Mouse (Mus musculus): ENCODE measurements around the gene Rab37. TPM values are rescaled to one million over a fixed set of nuclear protein-coding genes. Genes with fewer than 3 reads are reported as not detected.

Rab37 gene
- polyA plus RNA-seq, 1 experiment from 2014 or later: 0.57 TPM

- Histone ChIP-seq H3K27me3 (replicated peaks; ENCODE audit: control insufficient read depth, insufficient read depth, low read length) (no peaks in the 10 kb centered on the region), H3K4me1 (ENCODE audit: control insufficient read depth, insufficient read depth, low read length) (no peaks in the 10 kb centered on the region), H3K9ac (ENCODE audit: low read length) (no peak within 1 kb of the TSS), H3K36me3 (ENCODE audit: control insufficient read depth, insufficient read depth, low read length) (no peaks in the 10 kb centered on the region), H3K9me3 (replicated peaks; ENCODE audit: control insufficient read depth, low read length) (no peaks in the 10 kb centered on the region), H3K4me3 (ENCODE audit: low read depth, low read length) (no peak within 1 kb of the TSS), H3K27ac (ENCODE audit: low read depth, low read length) (no peak within 1 kb of the TSS), H3K4me2 (ENCODE audit: low read length) (no peak within 1 kb of the TSS)
- DNase-seq (ENCODE audit: low spot score) (no peak), ATAC-seq (no peak)
- 87% methylated on average over 8 of the region's 8 CpGs for WGBS
Observed at GRCm38 (mm10) chr11:115133800-115134199, 42.6 kb downstream of the Rab37 start, which contains the start of gene Cd300lf. Gene Cd300lf (minus strand): TSS chr11:115133992.

- H3K27me3 ChIP-seq (replicated peaks; ENCODE audit: control insufficient read depth, insufficient read depth, low read length): no peaks in the 10 kb centered on the region
- H3K4me2 ChIP-seq (ENCODE audit: low read length): no peak overlapping the region
- no peak overlapping the region for H3K27ac ChIP-seq (ENCODE audit: low read depth, low read length)
- no peak for DNase-seq (ENCODE audit: low spot score)
- H3K4me3 ChIP-seq (ENCODE audit: low read depth, low read length): no peak overlapping the region
- 87% methylated on average over 5 of the region's 5 CpGs for WGBS
- H3K9me3 ChIP-seq (replicated peaks; ENCODE audit: control insufficient read depth, low read length): no peaks in the 10 kb centered on the region
- H3K36me3 ChIP-seq (ENCODE audit: control insufficient read depth, insufficient read depth, low read length): no peaks in the 10 kb centered on the region
- H3K4me1 ChIP-seq (ENCODE audit: control insufficient read depth, insufficient read depth, low read length): no peaks in the 10 kb centered on the region
- H3K9ac ChIP-seq (ENCODE audit: low read length): no peak overlapping the region
- ATAC-seq: no peak
Observed at GRCm38 (mm10) chr11:115138597-115139262, 47.5 kb downstream of the Rab37 start.

- DNase-seq (ENCODE audit: low spot score) (no peak), ATAC-seq (no peak)
- no peaks in the 10 kb centered on the region for H3K4me1 ChIP-seq (ENCODE audit: control insufficient read depth, insufficient read depth, low read length)
- no peaks in the 10 kb centered on the region for H3K27me3 ChIP-seq (replicated peaks; ENCODE audit: control insufficient read depth, insufficient read depth, low read length)
- H3K9ac ChIP-seq (ENCODE audit: low read length): no peak overlapping the region
- 87% methylated on average over 2 of the region's 2 CpGs for WGBS
- no peak overlapping the region for H3K27ac ChIP-seq (ENCODE audit: low read depth, low read length)
- H3K9me3 ChIP-seq (replicated peaks; ENCODE audit: control insufficient read depth, low read length): no peaks in the 10 kb centered on the region
- no peak overlapping the region for H3K4me3 ChIP-seq (ENCODE audit: low read depth, low read length)
- H3K36me3 ChIP-seq (ENCODE audit: control insufficient read depth, insufficient read depth, low read length): no peaks in the 10 kb centered on the region
- no peak overlapping the region for H3K4me2 ChIP-seq (ENCODE audit: low read length)
Observed at GRCm38 (mm10) chr11:115141970-115142369, 50.7 kb downstream of the Rab37 start.

DNA sequence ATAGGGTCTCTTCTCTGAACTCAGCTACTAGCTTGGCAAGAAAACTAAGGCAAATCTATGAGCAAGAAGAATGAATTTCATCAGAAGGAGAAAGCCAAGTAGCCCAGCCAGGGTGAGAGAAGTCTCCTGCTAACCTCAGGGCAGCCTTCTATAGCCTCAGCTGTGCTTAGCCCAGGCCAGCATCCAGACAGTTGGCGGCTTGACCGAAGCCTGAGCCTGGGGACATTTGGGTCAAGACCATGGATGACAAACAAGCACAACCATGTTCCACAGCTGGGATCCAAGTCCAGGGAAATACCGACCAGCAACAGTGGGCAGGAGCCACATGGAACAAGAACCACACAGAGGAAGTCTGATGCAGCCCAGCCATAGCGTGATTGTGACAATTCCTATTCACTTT, 56.6 kb downstream of the Rab37 start:
- Histone ChIP-seq H3K4me3 (ENCODE audit: low read depth, low read length) (no peak overlapping the region), H3K9ac (ENCODE audit: low read length) (no peak overlapping the region), H3K4me1 (ENCODE audit: control insufficient read depth, insufficient read depth, low read length) (no peaks in the 10 kb centered on the region), H3K9me3 (replicated peaks; ENCODE audit: control insufficient read depth, low read length) (no peaks in the 10 kb centered on the region), H3K36me3 (ENCODE audit: control insufficient read depth, insufficient read depth, low read length) (no peaks in the 10 kb centered on the region), H3K27ac (ENCODE audit: low read depth, low read length) (no peak overlapping the region), H3K27me3 (replicated peaks; ENCODE audit: control insufficient read depth, insufficient read depth, low read length) (no peaks in the 10 kb centered on the region), H3K4me2 (ENCODE audit: low read length) (no peak overlapping the region)
- WGBS: 84% methylated on average over 4 of the region's 4 CpGs
- ATAC-seq (no peak), DNase-seq (ENCODE audit: low spot score) (no peak)

DNA sequence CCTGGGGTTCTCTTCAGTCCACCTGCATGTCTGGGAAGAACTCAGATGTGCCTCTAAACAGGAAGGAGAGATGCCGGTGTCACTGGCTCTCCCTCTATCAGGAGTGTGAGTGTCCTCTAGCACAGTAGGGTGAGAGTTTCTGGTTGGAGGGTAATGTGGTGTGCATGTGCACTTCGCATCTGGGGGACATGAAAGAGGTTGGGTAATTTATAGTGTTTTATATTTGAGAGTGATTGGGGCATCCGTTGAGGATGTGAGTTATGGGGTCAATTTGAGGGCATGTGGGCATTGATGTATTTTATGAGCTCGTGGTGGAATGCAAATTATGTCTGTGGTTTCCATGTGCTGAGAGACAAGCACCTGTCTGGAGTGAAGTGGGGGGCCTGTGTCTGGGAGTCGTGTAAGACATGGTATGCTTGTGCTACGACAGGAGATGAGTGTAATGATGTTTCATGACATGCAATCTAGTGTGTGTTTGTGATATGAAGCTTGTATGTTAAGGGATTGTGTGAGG, 59.6 kb downstream of the Rab37 start:
- Histone ChIP-seq H3K4me1 (ENCODE audit: control insufficient read depth, insufficient read depth, low read length) (no peaks in the 10 kb centered on the region), H3K27me3 (replicated peaks; ENCODE audit: control insufficient read depth, insufficient read depth, low read length) (peaks cover 24% of the 10 kb centered on the region), H3K36me3 (ENCODE audit: control insufficient read depth, insufficient read depth, low read length) (no peaks in the 10 kb centered on the region), H3K27ac (ENCODE audit: low read depth, low read length) (no peak overlapping the region), H3K9me3 (replicated peaks; ENCODE audit: control insufficient read depth, low read length) (no peaks in the 10 kb centered on the region), H3K9ac (ENCODE audit: low read length) (no peak overlapping the region), H3K4me2 (ENCODE audit: low read length) (no peak overlapping the region), H3K4me3 (ENCODE audit: low read depth, low read length) (no peak overlapping the region)
- ATAC-seq: no peak
- WGBS: 85% methylated on average over 6 of the region's 6 CpGs
- DNase-seq (ENCODE audit: low spot score): no peak

DNA sequence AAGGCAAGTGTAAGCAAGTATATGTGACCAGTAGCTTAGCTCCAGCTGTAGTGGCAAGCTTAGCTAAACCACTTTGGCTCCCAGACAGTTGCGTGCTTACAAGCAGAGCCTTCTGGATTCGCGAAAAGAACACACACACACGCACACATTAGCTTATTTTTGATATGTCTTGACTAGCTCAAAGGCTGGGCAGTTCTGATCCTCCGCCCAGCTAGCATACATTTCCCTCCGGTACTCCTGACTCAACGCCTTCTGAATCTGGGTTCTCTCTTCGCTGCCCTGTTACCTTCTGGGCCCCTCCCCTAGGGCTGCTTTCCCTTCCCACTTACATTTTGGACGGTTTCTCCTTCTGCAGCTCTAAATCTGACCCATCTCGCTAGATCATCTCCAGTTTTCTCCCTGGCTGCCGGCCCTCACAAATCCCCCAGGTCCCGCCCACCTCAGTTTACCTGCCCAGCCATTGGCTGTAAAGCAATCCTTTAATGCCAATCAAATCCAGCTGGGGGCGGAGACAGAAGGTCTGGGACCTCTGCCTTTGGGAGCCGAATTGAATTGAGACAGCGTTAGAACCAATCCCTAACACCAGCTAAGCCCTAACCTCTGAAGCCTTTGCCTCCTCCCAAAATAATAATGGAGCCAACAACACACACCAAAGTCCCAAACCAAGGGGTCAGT, 60.7 kb downstream of the Rab37 start:
- WGBS: 3% methylated on average over 15 of the region's 15 CpGs
- Histone ChIP-seq H3K9ac (ENCODE audit: low read length) (peak overlapping the region; percentile 50; the same call in 1 of the 2 replicates), H3K36me3 (ENCODE audit: control insufficient read depth, insufficient read depth, low read length) (no peaks in the 10 kb centered on the region), H3K27ac (ENCODE audit: low read depth, low read length) (no peak overlapping the region), H3K4me1 (ENCODE audit: control insufficient read depth, insufficient read depth, low read length) (no peaks in the 10 kb centered on the region), H3K27me3 (replicated peaks; ENCODE audit: control insufficient read depth, insufficient read depth, low read length) (peaks cover 24% of the 10 kb centered on the region), H3K4me2 (ENCODE audit: low read length) (peak overlapping the region; percentile 50), H3K4me3 (ENCODE audit: low read depth, low read length) (peak overlapping the region; percentile 20), H3K9me3 (replicated peaks; ENCODE audit: control insufficient read depth, low read length) (no peaks in the 10 kb centered on the region)
- ATAC-seq (peak; percentile 87), DNase-seq (ENCODE audit: low spot score) (peak; percentile 91)

DNA sequence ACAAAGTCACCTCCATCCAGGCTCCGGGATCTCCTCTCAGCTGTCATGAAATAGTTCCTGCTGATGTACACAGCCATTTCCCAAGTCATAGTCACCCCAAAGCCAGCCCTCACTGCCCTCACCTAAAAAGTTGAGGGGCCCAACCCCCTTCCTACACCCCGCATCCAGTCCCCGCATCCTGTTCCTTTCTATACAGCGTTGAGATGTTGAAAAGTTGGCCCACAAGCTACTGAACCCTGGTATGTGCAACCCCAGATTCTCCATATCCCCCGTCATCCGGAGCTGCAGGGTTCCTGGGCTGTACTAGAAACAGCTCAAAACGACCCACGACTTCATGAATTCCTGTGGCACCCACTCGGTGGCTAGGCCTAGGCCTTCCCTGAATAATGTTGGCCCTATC, 61.9 kb downstream of the Rab37 start:
- no peak overlapping the region for H3K4me2 ChIP-seq (ENCODE audit: low read length)
- no peaks in the 10 kb centered on the region for H3K4me1 ChIP-seq (ENCODE audit: control insufficient read depth, insufficient read depth, low read length)
- peaks cover 24% of the 10 kb centered on the region for H3K27me3 ChIP-seq (replicated peaks; ENCODE audit: control insufficient read depth, insufficient read depth, low read length)
- no peaks in the 10 kb centered on the region for H3K36me3 ChIP-seq (ENCODE audit: control insufficient read depth, insufficient read depth, low read length)
- ATAC-seq: no peak
- H3K9me3 ChIP-seq (replicated peaks; ENCODE audit: control insufficient read depth, low read length): no peaks in the 10 kb centered on the region
- H3K27ac ChIP-seq (ENCODE audit: low read depth, low read length): no peak overlapping the region
- no peak overlapping the region for H3K9ac ChIP-seq (ENCODE audit: low read length)
- 80% methylated on average over 9 of the region's 9 CpGs for WGBS
- no peak overlapping the region for H3K4me3 ChIP-seq (ENCODE audit: low read depth, low read length)
- DNase-seq (ENCODE audit: low spot score): no peak

GRCm38 (mm10) chr11:115153699-115154292, 62.6 kb downstream of the Rab37 start:
- Histone ChIP-seq H3K4me1 (ENCODE audit: control insufficient read depth, insufficient read depth, low read length) (no peaks in the 10 kb centered on the region), H3K27ac (ENCODE audit: low read depth, low read length) (no peak overlapping the region), H3K9ac (ENCODE audit: low read length) (peak overlapping the region; percentile 17; the same call in 1 of the 2 replicates), H3K9me3 (replicated peaks; ENCODE audit: control insufficient read depth, low read length) (no peaks in the 10 kb centered on the region), H3K4me3 (ENCODE audit: low read depth, low read length) (peak overlapping the region; percentile 17), H3K4me2 (ENCODE audit: low read length) (peak overlapping the region; percentile 42), H3K36me3 (ENCODE audit: control insufficient read depth, insufficient read depth, low read length) (no peaks in the 10 kb centered on the region), H3K27me3 (replicated peaks; ENCODE audit: control insufficient read depth, insufficient read depth, low read length) (peaks cover 24% of the 10 kb centered on the region)
- WGBS: under 1% methylated on average over 35 of the region's 35 CpGs
- DNase-seq (ENCODE audit: low spot score): peak; percentile 54
- peak; percentile 50 for ATAC-seq

All from forebrain, embryonic 14.5 days (tissue).